Mouse (Mus musculus): Measurements from ENCODE around the gene Sun1.
A peak's percentile ranks its signal among the peaks of the same experiment; 100 is the strongest.

Gene Sun1

GRCm38 (mm10) chr5:139198779-139199178, 1.7 kb upstream of the Sun1 start:
- Histone ChIP-seq H3K36me3 (ENCODE audit: control insufficient read depth, insufficient read depth, low read length, poor library complexity, severe bottlenecking) (no peaks in the 10 kb centered on the region), H3K27me3 (ENCODE audit: control insufficient read depth, insufficient read depth, low read length, poor library complexity, severe bottlenecking) (no peaks in the 10 kb centered on the region)
- no peak for DNase-seq (ENCODE audit: low read depth, low spot score)

- no peak for DNase-seq (ENCODE audit: low read depth, low spot score)
- Histone ChIP-seq H3K27me3 (ENCODE audit: control insufficient read depth, insufficient read depth, low read length, poor library complexity, severe bottlenecking) (no peaks in the 10 kb centered on the region), H3K36me3 (ENCODE audit: control insufficient read depth, insufficient read depth, low read length, poor library complexity, severe bottlenecking) (no peaks in the 10 kb centered on the region)
These were observed 822 bp upstream of the Sun1 start for GRCm38 (mm10) chr5:139199636-139199994.

DNA sequence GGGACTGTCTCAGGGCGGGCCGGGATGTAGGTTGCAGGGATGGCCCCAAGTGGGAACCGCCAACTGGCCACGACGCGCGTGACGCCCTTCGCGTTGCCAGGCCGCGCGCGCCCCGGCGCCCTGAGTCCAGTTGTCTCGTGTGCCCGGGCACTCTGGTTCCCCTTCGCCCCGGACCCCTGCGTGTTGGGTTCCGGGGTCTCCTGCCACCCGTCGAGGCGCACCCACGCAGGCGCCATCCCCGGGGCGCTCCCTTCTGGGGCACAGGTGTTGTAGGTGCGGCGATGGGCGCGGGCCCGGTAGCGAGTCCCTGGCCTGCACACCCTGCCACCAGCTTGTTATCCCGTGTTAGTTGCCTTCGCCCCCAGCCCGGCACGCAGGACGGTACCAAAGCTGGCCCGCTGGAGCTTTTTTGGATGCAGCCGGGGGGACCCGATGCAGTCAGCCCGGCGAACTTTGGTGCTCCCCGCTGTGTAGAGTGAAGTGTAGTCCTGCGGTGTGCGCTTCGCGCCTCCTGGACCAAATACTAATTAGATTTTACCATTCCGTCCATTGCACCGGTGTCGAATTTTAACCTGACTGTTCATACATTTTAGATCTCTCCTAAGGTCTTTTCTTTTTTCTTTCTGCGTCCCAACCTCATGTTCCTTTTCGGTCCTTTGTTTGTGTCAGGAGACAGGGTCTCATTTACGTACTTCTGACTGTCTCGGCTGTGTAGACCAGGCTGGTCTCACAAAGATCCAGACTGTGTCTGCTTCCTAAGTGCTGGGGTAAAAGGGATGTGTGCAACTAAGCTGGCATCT, 533 bp downstream of the Sun1 start:
- Histone ChIP-seq H3K36me3 (ENCODE audit: control insufficient read depth, insufficient read depth, low read length, poor library complexity, severe bottlenecking) (no peaks in the 10 kb centered on the region), H3K27me3 (ENCODE audit: control insufficient read depth, insufficient read depth, low read length, poor library complexity, severe bottlenecking) (no peaks in the 10 kb centered on the region)
- no peak for DNase-seq (ENCODE audit: low read depth, low spot score)

GRCm38 (mm10) chr5:139202127-139202526, 1.7 kb downstream of the Sun1 start:
- Histone ChIP-seq H3K36me3 (ENCODE audit: control insufficient read depth, insufficient read depth, low read length, poor library complexity, severe bottlenecking) (no peaks in the 10 kb centered on the region), H3K27me3 (ENCODE audit: control insufficient read depth, insufficient read depth, low read length, poor library complexity, severe bottlenecking) (no peaks in the 10 kb centered on the region)
- no peak for DNase-seq (ENCODE audit: low read depth, low spot score)

DNA sequence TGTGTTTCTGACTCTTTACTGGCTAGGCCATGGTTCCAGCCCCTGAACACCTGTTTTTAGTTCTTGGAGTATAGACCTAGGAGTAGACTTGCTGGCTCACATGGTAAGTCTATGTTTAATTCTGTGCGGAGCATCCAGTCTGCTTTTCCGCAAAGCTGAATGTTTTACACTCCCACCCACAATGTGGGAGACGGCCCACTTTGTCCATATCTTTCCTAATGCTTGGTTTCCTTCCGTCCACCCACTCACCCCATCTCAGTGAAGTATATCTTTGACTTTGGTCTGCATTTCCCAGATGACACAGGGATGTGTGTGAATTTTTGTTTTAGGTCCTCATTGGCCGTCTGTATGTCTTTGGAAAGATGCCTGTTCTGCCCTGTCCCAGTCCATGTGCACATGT, 2.9 kb downstream of the Sun1 start:
- H3K36me3 ChIP-seq (ENCODE audit: control insufficient read depth, insufficient read depth, low read length, poor library complexity, severe bottlenecking): no peaks in the 10 kb centered on the region
- H3K27me3 ChIP-seq (ENCODE audit: control insufficient read depth, insufficient read depth, low read length, poor library complexity, severe bottlenecking): no peaks in the 10 kb centered on the region
- DNase-seq (ENCODE audit: low read depth, low spot score): no peak

DNA sequence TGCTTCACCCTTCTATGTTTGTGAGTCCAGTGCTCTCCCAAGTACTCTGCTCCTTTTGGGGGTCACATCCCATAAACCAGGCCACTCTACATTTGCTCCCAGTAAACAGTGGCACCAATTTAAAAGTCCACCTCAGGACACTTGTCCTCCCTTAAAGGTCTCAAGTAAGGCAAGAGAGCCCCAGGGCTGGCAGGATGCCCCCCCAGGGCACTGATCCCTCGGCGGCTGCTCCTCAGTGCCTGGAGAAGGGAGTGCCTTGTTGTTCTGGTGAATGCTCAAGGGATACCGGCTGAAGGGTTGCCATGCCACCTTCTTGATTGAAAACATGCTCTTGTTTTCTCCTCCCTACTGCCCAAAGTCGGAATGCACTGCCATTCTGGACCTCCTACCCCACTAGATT, 5.6 kb downstream of the Sun1 start:
- no peak for DNase-seq (ENCODE audit: low read depth, low spot score)
- Histone ChIP-seq H3K36me3 (ENCODE audit: control insufficient read depth, insufficient read depth, low read length, poor library complexity, severe bottlenecking) (no peaks in the 10 kb centered on the region), H3K27me3 (ENCODE audit: control insufficient read depth, insufficient read depth, low read length, poor library complexity, severe bottlenecking) (no peaks in the 10 kb centered on the region)

- no peaks in the 10 kb centered on the region for H3K36me3 ChIP-seq (ENCODE audit: control insufficient read depth, insufficient read depth, low read length, poor library complexity, severe bottlenecking)
- no peaks in the 10 kb centered on the region for H3K27me3 ChIP-seq (ENCODE audit: control insufficient read depth, insufficient read depth, low read length, poor library complexity, severe bottlenecking)
- DNase-seq (ENCODE audit: low read depth, low spot score): peak; percentile 37
These were observed 6.1 kb downstream of the Sun1 start for GRCm38 (mm10) chr5:139206525-139206924.

DNA sequence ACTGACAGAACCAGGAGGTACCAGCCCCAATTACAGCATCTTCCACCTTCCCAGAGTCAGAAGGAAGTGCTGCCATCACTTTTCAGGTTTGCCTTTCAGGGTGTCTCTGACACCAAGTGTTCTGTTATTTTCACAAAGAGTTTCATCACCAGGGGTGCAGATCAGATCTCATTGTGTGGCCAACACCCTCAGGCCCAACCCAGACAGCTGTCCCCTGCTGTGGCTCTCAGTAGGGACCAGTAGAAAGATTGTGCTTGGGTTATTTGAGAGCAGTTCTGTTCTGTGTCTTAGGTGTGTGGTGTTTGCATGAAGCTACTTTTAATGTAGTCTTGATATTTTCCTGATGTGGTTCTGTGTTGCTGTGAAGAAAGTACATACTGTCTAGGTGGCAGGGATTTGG, 7.7 kb downstream of the Sun1 start:
- no peaks in the 10 kb centered on the region for H3K27me3 ChIP-seq (ENCODE audit: control insufficient read depth, insufficient read depth, low read length, poor library complexity, severe bottlenecking)
- DNase-seq (ENCODE audit: low read depth, low spot score): no peak
- H3K36me3 ChIP-seq (ENCODE audit: control insufficient read depth, insufficient read depth, low read length, poor library complexity, severe bottlenecking): no peaks in the 10 kb centered on the region

DNA sequence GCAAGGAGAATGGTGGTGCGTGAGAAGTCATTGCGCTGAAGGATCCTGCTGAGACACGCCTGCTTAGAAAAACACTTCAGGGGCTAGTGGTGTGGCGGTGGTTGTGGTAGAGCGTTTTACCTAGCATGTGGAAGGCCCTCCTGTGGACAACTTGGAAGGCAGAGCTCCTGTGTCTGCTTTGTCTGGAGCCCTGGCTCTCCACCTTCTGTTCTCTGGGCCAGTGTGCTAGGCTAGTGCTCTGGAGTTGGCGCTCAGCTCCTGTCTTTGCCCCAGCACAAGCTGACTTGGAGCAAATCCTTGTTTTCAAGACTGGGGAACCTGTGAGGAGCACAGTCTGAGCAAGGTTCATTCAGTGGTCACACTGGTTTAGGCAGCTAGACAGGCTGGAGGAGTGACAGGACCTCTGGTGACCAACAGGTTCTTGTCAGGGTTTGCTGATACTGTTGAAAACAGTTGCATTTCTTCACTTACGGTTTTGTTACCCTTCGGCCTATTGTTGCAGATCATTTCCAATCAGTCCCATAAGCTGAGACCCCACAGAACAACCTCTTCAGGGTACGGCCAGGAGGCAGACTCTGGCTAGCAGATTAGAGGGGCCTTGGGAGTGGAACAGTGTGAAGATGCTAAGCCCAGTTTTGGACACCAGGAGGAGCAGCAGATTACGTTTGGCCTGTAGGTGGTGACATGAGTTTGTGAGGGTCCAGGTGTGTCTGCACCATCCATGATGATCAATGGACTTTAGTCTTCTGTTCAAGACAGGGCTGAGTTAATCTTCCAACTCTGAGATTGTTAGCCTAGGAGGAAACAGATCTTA, 8.6 kb downstream of the Sun1 start:
- Histone ChIP-seq H3K36me3 (ENCODE audit: control insufficient read depth, insufficient read depth, low read length, poor library complexity, severe bottlenecking) (no peaks in the 10 kb centered on the region), H3K27me3 (ENCODE audit: control insufficient read depth, insufficient read depth, low read length, poor library complexity, severe bottlenecking) (no peaks in the 10 kb centered on the region)
- DNase-seq (ENCODE audit: low read depth, low spot score): peak; percentile 53

DNA sequence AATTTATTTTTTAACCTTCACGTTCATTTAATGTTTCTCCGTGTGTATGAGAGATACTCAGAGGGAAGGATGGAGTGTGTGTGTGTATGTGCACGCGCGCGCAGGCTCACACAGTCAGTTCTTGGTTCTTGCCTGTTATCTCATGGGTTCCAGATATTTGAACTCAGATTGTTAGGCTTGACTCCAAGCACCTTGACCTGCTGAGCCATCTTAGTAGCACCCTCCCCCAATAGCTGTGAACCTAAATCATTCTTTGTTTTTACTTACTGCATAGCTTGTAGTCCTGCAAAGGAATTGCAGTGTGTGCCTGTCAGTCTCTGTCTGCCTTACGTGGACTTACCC, 9.2 kb downstream of the Sun1 start:
- no peak for DNase-seq (ENCODE audit: low read depth, low spot score)
- Histone ChIP-seq H3K27me3 (ENCODE audit: control insufficient read depth, insufficient read depth, low read length, poor library complexity, severe bottlenecking) (no peaks in the 10 kb centered on the region), H3K36me3 (ENCODE audit: control insufficient read depth, insufficient read depth, low read length, poor library complexity, severe bottlenecking) (no peaks in the 10 kb centered on the region)

- no peak for DNase-seq (ENCODE audit: low read depth, low spot score)
- no peaks in the 10 kb centered on the region; the same call in 1 of the 2 replicates for H3K36me3 ChIP-seq (ENCODE audit: control insufficient read depth, insufficient read depth, low read length, poor library complexity, severe bottlenecking)
- no peaks in the 10 kb centered on the region for H3K27me3 ChIP-seq (ENCODE audit: control insufficient read depth, insufficient read depth, low read length, poor library complexity, severe bottlenecking)
These were observed 11.4 kb downstream of the Sun1 start for GRCm38 (mm10) chr5:139211737-139212385.

DNA sequence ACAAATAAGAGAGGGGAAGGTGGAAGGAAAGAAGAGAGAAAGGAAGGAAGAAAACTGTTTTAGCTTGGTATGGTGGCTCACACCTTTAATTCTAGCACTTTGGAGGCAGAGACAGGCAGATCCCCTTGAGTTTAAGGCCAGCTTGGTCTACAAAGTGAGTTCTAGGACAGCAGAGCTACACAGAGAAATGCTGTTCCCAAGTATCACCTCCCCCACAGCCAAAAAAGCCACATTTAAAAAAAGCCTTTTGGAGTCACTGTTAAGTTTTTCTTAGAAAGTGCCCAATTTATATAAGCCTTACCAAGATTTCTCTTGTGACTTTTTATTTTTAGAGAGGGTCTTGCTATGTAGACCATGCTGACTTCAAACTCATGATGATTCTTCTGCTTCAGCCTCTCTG, 13.9 kb downstream of the Sun1 start:
- Histone ChIP-seq H3K27me3 (ENCODE audit: control insufficient read depth, insufficient read depth, low read length, poor library complexity, severe bottlenecking) (no peaks in the 10 kb centered on the region), H3K36me3 (ENCODE audit: control insufficient read depth, insufficient read depth, low read length, poor library complexity, severe bottlenecking) (no peaks in the 10 kb centered on the region; the same call in 1 of the 2 replicates)
- DNase-seq (ENCODE audit: low read depth, low spot score): no peak

DNA sequence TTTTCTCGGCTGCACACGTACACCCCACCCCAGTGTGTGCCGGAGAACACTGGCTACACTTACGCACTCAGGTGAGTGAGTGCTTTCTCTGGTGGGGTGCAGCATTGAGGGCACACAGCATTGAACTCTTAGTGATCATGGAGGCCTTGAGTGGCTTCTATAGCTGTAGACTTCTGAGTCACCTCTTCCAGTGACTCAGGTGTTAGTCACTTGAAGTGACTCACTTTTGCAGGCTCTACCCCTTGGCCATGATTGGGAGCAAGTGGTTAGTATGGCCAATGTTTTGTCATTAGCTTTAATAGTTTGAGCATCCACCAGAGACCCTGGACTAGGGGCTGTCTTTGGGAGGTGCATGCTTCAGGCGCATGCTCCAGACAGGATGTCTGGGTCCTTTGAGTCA, 14.7 kb downstream of the Sun1 start:
- DNase-seq (ENCODE audit: low read depth, low spot score): no peak
- H3K36me3 ChIP-seq (ENCODE audit: control insufficient read depth, insufficient read depth, low read length, poor library complexity, severe bottlenecking): no peaks in the 10 kb centered on the region; the same call in 1 of the 2 replicates

DNA sequence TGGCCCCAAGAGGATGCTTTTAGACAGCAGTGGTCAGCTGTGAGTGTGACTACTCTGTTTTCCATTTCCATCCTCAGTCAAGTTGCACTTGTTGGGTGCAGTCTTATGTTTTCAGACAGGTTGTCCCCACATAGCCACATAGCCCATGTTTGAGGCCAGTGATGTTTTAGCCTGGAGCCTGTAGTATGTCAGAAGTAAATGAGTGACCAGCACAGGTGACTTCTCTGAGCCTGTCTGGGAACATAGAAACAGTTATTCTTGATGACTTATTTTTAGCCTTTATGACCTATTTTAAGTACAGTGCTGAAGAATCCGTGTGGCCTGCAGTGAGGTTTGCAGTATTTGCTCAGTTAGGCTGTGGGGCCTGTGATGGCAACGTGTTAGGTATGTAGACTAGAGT, 15.7 kb downstream of the Sun1 start:
- no peaks in the 10 kb centered on the region for H3K27me3 ChIP-seq (ENCODE audit: control insufficient read depth, insufficient read depth, low read length, poor library complexity, severe bottlenecking)
- H3K36me3 ChIP-seq (ENCODE audit: control insufficient read depth, insufficient read depth, low read length, poor library complexity, severe bottlenecking): no peaks in the 10 kb centered on the region; the same call in 1 of the 2 replicates
- DNase-seq (ENCODE audit: low read depth, low spot score): no peak

More for the DNA sequence above, 14.7 kb downstream of the Sun1 start:
- no peaks in the 10 kb centered on the region for H3K27me3 ChIP-seq (ENCODE audit: control insufficient read depth, insufficient read depth, low read length, poor library complexity, severe bottlenecking)

DNA sequence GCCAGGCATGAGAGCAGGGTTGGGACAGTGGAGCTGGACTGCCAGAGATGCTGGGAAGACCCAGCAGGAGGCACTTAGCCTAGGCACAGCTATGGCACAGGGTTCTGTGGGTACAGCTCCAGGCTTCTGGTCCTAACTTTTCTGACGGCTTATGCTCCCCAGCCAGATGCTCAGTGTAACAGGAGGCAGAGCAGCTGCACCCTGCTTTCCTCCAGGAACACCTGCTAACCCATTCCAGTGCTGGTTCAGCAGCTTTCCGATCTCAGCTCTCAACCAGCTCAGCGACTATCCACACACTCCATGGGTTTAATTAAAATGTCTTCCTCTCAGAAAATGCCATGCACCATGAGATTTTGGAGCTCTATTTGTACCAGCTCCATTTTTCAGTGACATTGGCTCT, 16.3 kb downstream of the Sun1 start:
- no peak for DNase-seq (ENCODE audit: low read depth, low spot score)
- no peaks in the 10 kb centered on the region for H3K27me3 ChIP-seq (ENCODE audit: control insufficient read depth, insufficient read depth, low read length, poor library complexity, severe bottlenecking)
- H3K36me3 ChIP-seq (ENCODE audit: control insufficient read depth, insufficient read depth, low read length, poor library complexity, severe bottlenecking): peaks cover under 1% of the 10 kb centered on the region; the same call in 1 of the 2 replicates
